Mouse (Mus musculus) kidney, embryonic 15.5 days (tissue): ENCODE results near the gene Acsbg2. TPM values are rescaled to one million over a fixed set of nuclear protein-coding genes. Genes with fewer than 3 reads are reported as not detected.

ENCODE experiments used
- polyA plus RNA-seq: library from polyadenylated mRNA; unstranded; fragments of >200 nt; fragmentation: Nextera tagmentation; extraction: Ambion mirVana; gene quantifications from 2 replicates; pipeline ENCODE4 v1.2.1, GENCODE M21; 2015

Gene Acsbg2
- polyA plus RNA-seq, 1 experiment from 2014 or later: not detected

Other genes starting within 250 kb of the Acsbg2 start
- gene Lonp1, start 247.6 kb downstream of the Acsbg2 start, polyA plus RNA-seq: 59.7 and 63.8 TPM in 2 replicates
- gene Catsperd, start 246.3 kb downstream of the Acsbg2 start, polyA plus RNA-seq: 0.59 and 0.93 TPM in 2 replicates
- 87.9 and 99.2 TPM in 2 replicates for gene Ranbp3, start 201.2 kb downstream of the Acsbg2 start, polyA plus RNA-seq
- gene Ndufa11, start 156.7 kb downstream of the Acsbg2 start, polyA plus RNA-seq: 470 and 471 TPM in 2 replicates
- gene Vmac, start 156.4 kb downstream of the Acsbg2 start, polyA plus RNA-seq: 15.6 and 19.5 TPM in 2 replicates
- 6.5 and 7.1 TPM in 2 replicates for gene Nrtn, start 116.9 kb downstream of the Acsbg2 start, polyA plus RNA-seq
- gene Dus3l, start 109.7 kb downstream of the Acsbg2 start, polyA plus RNA-seq: 46.5 and 54.6 TPM in 2 replicates
- gene Prr22, start 104.2 kb downstream of the Acsbg2 start, polyA plus RNA-seq: 1.7 and 1.8 TPM in 2 replicates
- 3.7 and 4.1 TPM in 2 replicates for gene Rfx2, start 43.4 kb downstream of the Acsbg2 start, polyA plus RNA-seq
- 0.27 and 0.30 TPM in 2 replicates for gene 1700061G19Rik, start 1.0 kb upstream of the Acsbg2 start, polyA plus RNA-seq
- gene Mllt1, start 61.0 kb upstream of the Acsbg2 start, polyA plus RNA-seq: 54.6 and 57.8 TPM in 2 replicates
- gene Acer1, start 107.7 kb upstream of the Acsbg2 start, polyA plus RNA-seq: 0.15 TPM in 1 of 2 replicates, not detected in the other
- 150 and 165 TPM in 2 replicates for gene Clpp, start 115.9 kb upstream of the Acsbg2 start, polyA plus RNA-seq
- 55.3 and 56.7 TPM in 2 replicates for gene Alkbh7, start 122.9 kb upstream of the Acsbg2 start, polyA plus RNA-seq
- 0.87 and 1.3 TPM in 2 replicates for gene Pspn, start 125.6 kb upstream of the Acsbg2 start, polyA plus RNA-seq
- gene Gtf2f1, start 136.8 kb upstream of the Acsbg2 start, polyA plus RNA-seq: 64.0 and 70.3 TPM in 2 replicates
- 0.30 and 0.37 TPM in 2 replicates for gene Gm17949, start 137.0 kb upstream of the Acsbg2 start, polyA plus RNA-seq
- gene Khsrp, start 157.1 kb upstream of the Acsbg2 start, polyA plus RNA-seq: 46.1 TPM in 2 replicates
- gene Slc25a41, start 167.2 kb upstream of the Acsbg2 start, polyA plus RNA-seq: 0.26 TPM in 1 of 2 replicates, not detected in the other
- gene Crb3, start 184.7 kb upstream of the Acsbg2 start, polyA plus RNA-seq: 49.9 and 52.7 TPM in 2 replicates
- 11.4 and 12.9 TPM in 2 replicates for gene Slc25a23, start 185.4 kb upstream of the Acsbg2 start, polyA plus RNA-seq
- gene Dennd1c, start 204.1 kb upstream of the Acsbg2 start, polyA plus RNA-seq: 4.7 and 6.0 TPM in 2 replicates
- gene Tubb4a, start 213.3 kb upstream of the Acsbg2 start, polyA plus RNA-seq: 23.6 and 29.4 TPM in 2 replicates
- 10.2 and 10.4 TPM in 2 replicates for gene Tnfsf9, start 230.9 kb upstream of the Acsbg2 start, polyA plus RNA-seq